Mouse (Mus musculus) ES-Bruce4 (cell line): ENCODE measurements around the gene Grin1.

Source experiments
- CTCF ChIP-seq: IDR thresholded peaks from one replicate; pipeline ENCODE4 v1.8.1; 2011; ENCODE audit warnings: low read depth, low read length
- EP300 ChIP-seq: IDR thresholded peaks from 2 replicates; pipeline ENCODE4 v1.6.1; 2011; ENCODE audit warnings: low read depth, low read length; ENCODE audit not compliant: insufficient read depth
- POLR2A ChIP-seq: IDR thresholded peaks from one replicate; pipeline ENCODE4 v1.8.1; 2011; ENCODE audit warnings: low read length; ENCODE audit not compliant: insufficient read depth

- no peak for TF ChIP-seq CTCF
- peak; percentile 81 for TF ChIP-seq POLR2A
- TF ChIP-seq EP300: peak; percentile 60; the same call in 1 of the 2 replicates
Measured at GRCm38 (mm10) chr2:25332286-25333160, 13.5 kb upstream of the Grin1 start, which contains the start of gene Man1b1.
